Mouse (Mus musculus): ENCODE data around the gene Cdnf.

- TF ChIP-seq CTCF (IDR thresholded peaks at IDR 0.05; ENCODE audit: low read depth, low read length) (no peak), POLR2A (IDR thresholded peaks at IDR 0.05; ENCODE audit: extremely low read depth, insufficient read depth, low read length) (no peak)
These were observed 28.7 kb downstream of the Cdnf start for GRCm38 (mm10) chr2:3541307-3542079.
